Mouse (Mus musculus) midbrain, embryonic 14.5 days (tissue): ENCODE measurements around the gene Cald1. TPM values are rescaled to one million over a fixed set of nuclear protein-coding genes. Genes with fewer than 3 reads are reported as not detected.

Experiments used
- ATAC-seq: fragments of 200-750 bp; cut with Nextera tagmentation; 2 replicates; pipeline ENCODE4 v1.8.0; 2017; ENCODE audit warnings: moderate number of reproducible peaks, moderate library complexity; ENCODE audit not compliant: low FRiP score, low TSS enrichment
- DNase-seq: peaks from one replicate; pipeline ENCODE4 v3.0.0-alpha.2; 2015
- H3K27ac ChIP-seq: fragments of 300-500 bp; sonication (generic); replicated peaks from 2 replicates; pipeline ENCODE4 v1.5.1; 2014; ENCODE audit warnings: mild to moderate bottlenecking, low read depth, low read length, moderate library complexity
- H3K27me3 ChIP-seq: fragments of 300-500 bp; sonication (generic); 2 replicates; pipeline ENCODE4 v1.6.1; 2014; ENCODE audit warnings: low read length, control low read depth, mixed read lengths; ENCODE audit not compliant: control insufficient read depth, insufficient read depth
- H3K36me3 ChIP-seq: fragments of 300-500 bp; sonication (generic); 2 replicates; pipeline ENCODE4 v1.6.1; 2014; ENCODE audit warnings: low read length, control low read depth; ENCODE audit not compliant: control insufficient read depth, insufficient read depth
- H3K4me1 ChIP-seq: fragments of 300-500 bp; sonication (generic); 2 replicates; pipeline ENCODE4 v1.6.1; 2014; ENCODE audit warnings: mild to moderate bottlenecking, antibody characterized with exemption, low read length, control low read depth; ENCODE audit not compliant: control insufficient read depth, insufficient read depth
- H3K4me2 ChIP-seq: fragments of 300-500 bp; sonication (generic); 2 replicates; pipeline ENCODE4 v1.6.1; 2014; ENCODE audit warnings: mild to moderate bottlenecking, low read length, moderate library complexity
- H3K4me3 ChIP-seq: fragments of 300-500 bp; sonication (generic); replicated peaks from 2 replicates; pipeline ENCODE4 v1.5.1; 2014; ENCODE audit warnings: low read depth, low read length
- H3K9ac ChIP-seq: fragments of 300-500 bp; sonication (generic); replicated peaks from 2 replicates; pipeline ENCODE4 v1.6.1; 2014; ENCODE audit warnings: mild to moderate bottlenecking, low read length, moderate library complexity
- H3K9me3 ChIP-seq: fragments of 300-500 bp; sonication (generic); 2 replicates; pipeline ENCODE4 v1.6.1; 2016; ENCODE audit warnings: low read length, control low read depth, mixed read lengths; ENCODE audit not compliant: control insufficient read depth
- WGBS: fragments of 180-500 bp; shearing (Covaris S2); extraction: QIAGEN DNeasy Blood & Tissue Kit; methylation state at CpG from one replicate; pipeline ENCODE4 v1.1.7; 2014; 5-methylcytosine and 5-hydroxymethylcytosine counted together
- polyA plus RNA-seq: library from polyadenylated mRNA; unstranded; fragments of >200 nt; fragmentation: Nextera tagmentation; extraction: Ambion mirVana; gene quantifications from 2 replicates; pipeline ENCODE4 v1.2.1, GENCODE M21; 2014

The Cald1 gene
- polyA plus RNA-seq, 1 experiment from 2014 or later: 50.0 TPM

DNA sequence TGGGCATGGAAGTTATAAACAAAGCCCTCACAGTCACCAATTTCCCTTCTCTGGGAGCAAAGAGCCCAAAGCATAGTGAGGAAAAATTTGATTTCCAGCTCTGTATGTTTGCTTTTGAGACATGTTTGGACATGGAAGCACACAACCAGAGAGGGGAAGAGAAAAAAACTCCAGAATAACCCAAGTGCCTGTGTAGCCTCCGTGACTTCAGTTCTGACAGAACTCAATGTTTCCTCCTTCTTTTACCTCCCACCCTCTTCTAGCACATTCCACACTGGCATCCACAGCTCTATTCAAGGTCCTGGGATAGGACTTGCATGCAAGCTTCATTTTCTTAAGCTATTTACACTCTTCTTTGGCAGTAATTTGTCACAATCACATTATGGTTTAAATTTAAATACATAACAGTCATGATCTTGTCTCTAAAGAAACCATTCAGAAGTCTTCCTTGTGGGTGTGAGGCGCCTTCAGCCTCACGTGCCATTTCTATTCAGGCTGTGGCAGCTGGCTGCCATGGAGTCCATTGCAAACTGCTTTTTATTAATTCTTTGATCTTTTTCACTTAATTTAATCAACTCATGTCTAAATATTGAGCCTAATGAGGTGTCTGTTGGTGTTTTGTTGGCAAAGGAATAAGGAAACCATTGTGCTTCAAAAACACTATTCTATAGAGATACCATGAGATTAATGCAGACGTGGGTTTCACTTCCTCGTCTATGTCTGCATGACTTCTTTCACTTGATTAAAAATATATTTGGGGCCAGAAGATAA, 49.9 kb downstream of the Cald1 start:
- H3K9ac ChIP-seq: no peak overlapping the region
- no peaks in the 10 kb centered on the region for H3K4me1 ChIP-seq
- no peak for ATAC-seq
- WGBS: 59% methylated on average over 5 of the region's 5 CpGs
- no peak overlapping the region for H3K27ac ChIP-seq
- DNase-seq: no peak
- H3K9me3 ChIP-seq: no peaks in the 10 kb centered on the region
- no peak overlapping the region for H3K4me2 ChIP-seq
- H3K36me3 ChIP-seq: no peaks in the 10 kb centered on the region
- no peaks in the 10 kb centered on the region for H3K27me3 ChIP-seq
- no peak overlapping the region for H3K4me3 ChIP-seq

DNA sequence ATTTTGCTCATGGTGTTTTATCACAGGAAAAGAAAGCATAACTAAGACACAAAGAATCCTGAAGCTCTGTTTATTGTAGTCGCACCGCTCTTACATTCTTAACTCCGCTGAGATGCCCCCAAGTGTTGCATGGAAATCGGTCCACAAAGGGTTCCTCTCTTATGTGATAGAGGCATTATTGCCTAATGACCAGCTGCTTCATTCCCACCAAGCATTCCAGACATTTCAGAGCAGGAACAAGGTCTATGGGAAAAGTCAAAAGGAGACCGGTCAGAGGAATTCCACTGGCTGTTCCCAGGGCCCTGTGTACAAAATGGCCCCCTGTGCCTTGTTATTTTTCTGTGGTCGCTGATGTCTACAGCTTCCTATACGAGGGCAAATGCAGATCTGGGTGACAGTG, 53.0 kb downstream of the Cald1 start:
- H3K27ac ChIP-seq: no peak overlapping the region
- no peak overlapping the region for H3K9ac ChIP-seq
- H3K4me1 ChIP-seq: no peaks in the 10 kb centered on the region
- no peak overlapping the region for H3K4me2 ChIP-seq
- no peaks in the 10 kb centered on the region for H3K27me3 ChIP-seq
- ATAC-seq (no peak), DNase-seq (no peak)
- H3K9me3 ChIP-seq: no peaks in the 10 kb centered on the region
- no peak overlapping the region for H3K4me3 ChIP-seq
- no peaks in the 10 kb centered on the region for H3K36me3 ChIP-seq
- WGBS: 86% methylated on average over 7 of the region's 7 CpGs

DNA sequence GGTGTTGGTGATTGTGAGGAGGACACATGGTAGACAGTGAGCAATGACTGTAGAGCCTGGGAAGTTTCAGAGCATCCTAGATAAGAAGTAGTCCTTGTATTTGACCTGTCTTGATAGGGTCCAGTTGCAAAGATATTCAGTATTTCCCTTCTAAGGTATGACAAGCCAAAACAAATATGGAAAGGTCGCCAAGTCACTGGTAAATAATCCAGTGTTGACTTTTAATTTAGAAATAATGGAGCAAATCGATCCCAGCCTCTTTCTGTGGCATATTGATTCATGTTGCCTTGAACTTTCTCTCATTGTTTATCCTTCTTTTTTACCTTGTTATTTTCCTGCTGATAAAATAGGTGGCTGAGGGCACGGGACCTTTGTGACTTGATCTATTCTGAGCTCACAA, 57.4 kb downstream of the Cald1 start:
- H3K9me3 ChIP-seq: no peaks in the 10 kb centered on the region
- no peak overlapping the region for H3K27ac ChIP-seq
- no peak overlapping the region for H3K4me2 ChIP-seq
- no peak for ATAC-seq
- 79% methylated on average over 3 of the region's 3 CpGs for WGBS
- DNase-seq: no peak
- no peak overlapping the region for H3K4me3 ChIP-seq
- H3K27me3 ChIP-seq: no peaks in the 10 kb centered on the region
- no peaks in the 10 kb centered on the region for H3K36me3 ChIP-seq
- no peaks in the 10 kb centered on the region for H3K4me1 ChIP-seq
- H3K9ac ChIP-seq: no peak overlapping the region

DNA sequence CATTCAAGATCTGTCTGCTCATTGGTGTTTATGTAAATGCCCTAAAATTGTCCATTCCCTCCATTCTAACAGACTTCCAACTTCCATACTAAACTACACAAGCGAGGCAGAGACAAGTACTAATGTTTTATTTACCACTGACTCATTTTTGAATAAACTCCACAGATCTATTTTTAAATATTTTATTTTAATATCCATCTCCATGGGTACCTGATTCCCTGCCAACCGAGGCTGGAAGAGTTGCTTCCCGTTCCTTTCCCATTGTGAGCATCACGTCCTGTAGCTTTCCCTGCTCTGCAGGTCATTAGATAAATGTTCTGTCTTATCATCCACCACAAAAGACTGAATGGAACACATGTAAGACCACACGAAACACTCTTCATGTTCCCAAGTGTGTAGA, 60.5 kb downstream of the Cald1 start:
- no peak overlapping the region for H3K9ac ChIP-seq
- DNase-seq (no peak), ATAC-seq (no peak)
- 90% methylated on average over 5 of the region's 5 CpGs for WGBS
- H3K4me1 ChIP-seq: no peaks in the 10 kb centered on the region
- H3K4me2 ChIP-seq: no peak overlapping the region
- no peak overlapping the region for H3K4me3 ChIP-seq
- H3K9me3 ChIP-seq: no peaks in the 10 kb centered on the region
- H3K27ac ChIP-seq: no peak overlapping the region
- H3K36me3 ChIP-seq: no peaks in the 10 kb centered on the region
- H3K27me3 ChIP-seq: no peaks in the 10 kb centered on the region

DNA sequence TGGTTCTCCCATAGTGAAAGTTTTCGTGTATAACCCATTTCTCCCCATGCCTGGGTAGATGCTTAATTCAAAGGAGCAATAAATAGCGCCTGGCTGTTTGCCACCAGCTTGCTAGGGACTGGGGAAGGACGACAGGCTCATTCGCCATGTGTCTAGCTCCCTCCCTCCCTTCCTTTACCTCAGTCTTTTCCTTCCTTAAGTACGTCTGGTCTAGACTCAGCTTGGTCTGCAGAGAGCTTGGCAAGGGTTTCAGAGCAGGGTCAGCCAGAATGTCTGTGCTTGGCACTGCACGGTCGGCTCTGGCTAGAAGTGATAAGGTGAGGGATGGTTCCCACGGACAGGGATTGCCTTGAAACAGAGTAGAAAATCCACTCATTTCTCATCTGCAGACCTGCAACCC, 62.4 kb downstream of the Cald1 start:
- DNase-seq (peak; percentile 26), ATAC-seq (no peak)
- no peaks in the 10 kb centered on the region for H3K4me1 ChIP-seq
- no peak overlapping the region for H3K27ac ChIP-seq
- H3K27me3 ChIP-seq: no peaks in the 10 kb centered on the region
- WGBS: 54% methylated on average over 8 of the region's 8 CpGs
- no peak overlapping the region for H3K4me3 ChIP-seq
- H3K36me3 ChIP-seq: no peaks in the 10 kb centered on the region
- H3K9ac ChIP-seq: no peak overlapping the region
- no peaks in the 10 kb centered on the region for H3K9me3 ChIP-seq
- H3K4me2 ChIP-seq: no peak overlapping the region

DNA sequence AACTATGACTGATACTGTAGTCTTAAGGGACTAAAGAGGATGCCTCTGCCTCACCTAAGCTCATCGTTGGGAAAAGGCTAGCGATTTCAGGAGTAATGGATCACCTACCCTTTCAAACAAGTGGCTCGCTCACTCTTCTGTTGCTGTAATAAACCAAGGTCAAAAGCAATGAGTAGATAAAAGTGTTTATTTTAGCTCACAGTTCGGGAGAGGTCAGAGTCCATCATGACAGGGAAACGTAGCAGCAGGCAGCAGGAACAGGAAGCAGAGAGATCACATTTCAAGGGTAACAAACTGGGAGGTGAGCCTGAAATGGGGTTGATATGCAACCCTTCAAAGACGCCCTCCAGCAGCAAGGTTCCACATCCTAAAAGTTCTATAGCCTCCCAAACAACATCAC, 64.3 kb downstream of the Cald1 start:
- H3K9me3 ChIP-seq: no peaks in the 10 kb centered on the region
- no peaks in the 10 kb centered on the region for H3K4me1 ChIP-seq
- H3K9ac ChIP-seq: no peak overlapping the region
- H3K4me3 ChIP-seq: no peak overlapping the region
- H3K36me3 ChIP-seq: no peaks in the 10 kb centered on the region
- no peak overlapping the region for H3K4me2 ChIP-seq
- WGBS: 86% methylated on average over 6 of the region's 6 CpGs
- no peaks in the 10 kb centered on the region for H3K27me3 ChIP-seq
- H3K27ac ChIP-seq: no peak overlapping the region
- no peak for ATAC-seq
- DNase-seq: no peak

DNA sequence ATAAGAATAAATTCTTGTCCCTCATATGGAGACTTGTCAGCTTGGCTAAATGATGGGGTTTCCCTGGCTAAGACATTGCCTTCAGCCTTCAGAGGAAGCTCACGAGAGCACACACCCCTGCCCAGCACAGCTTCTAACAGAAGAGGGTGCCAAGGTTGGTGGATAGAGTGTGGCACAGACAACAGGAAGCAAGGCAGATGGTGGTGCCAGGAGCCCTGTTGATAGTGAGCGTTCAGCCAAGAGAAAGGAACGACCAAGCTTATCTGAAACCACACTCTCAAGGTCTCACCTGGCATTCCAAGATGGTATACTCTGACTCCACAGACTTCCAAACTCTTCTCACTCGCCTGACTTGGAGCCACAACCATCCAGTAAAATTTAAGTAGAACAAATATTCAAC, 66.0 kb downstream of the Cald1 start:
- Histone ChIP-seq H3K36me3 (no peaks in the 10 kb centered on the region), H3K4me2 (no peak overlapping the region), H3K27ac (no peak overlapping the region), H3K27me3 (no peaks in the 10 kb centered on the region), H3K4me1 (no peaks in the 10 kb centered on the region), H3K9ac (no peak overlapping the region), H3K4me3 (no peak overlapping the region), H3K9me3 (no peaks in the 10 kb centered on the region)
- ATAC-seq: no peak
- WGBS: 91% methylated on average over 4 of the region's 4 CpGs
- DNase-seq: no peak

DNA sequence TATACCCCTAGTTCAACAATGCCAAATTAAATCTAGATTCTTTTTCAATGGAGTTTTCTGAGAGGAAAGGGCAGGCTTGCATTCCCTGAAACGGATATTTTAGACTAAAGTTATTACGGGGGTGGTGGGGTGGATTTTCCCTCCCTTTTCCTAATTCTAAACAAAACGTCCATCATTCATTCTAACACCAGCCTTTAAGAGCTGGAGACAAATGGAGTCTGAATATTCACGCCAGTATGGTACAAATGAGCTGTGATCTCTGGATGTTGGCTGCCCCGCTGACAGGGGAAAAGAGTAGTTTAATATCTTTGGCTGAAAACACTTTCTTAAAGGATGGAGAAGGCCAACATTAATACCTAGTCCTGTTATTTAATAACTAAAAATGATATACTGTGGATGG, 66.4 kb downstream of the Cald1 start:
- no peaks in the 10 kb centered on the region for H3K4me1 ChIP-seq
- DNase-seq: no peak
- H3K4me3 ChIP-seq: no peak overlapping the region
- ATAC-seq: no peak
- H3K36me3 ChIP-seq: no peaks in the 10 kb centered on the region
- H3K27me3 ChIP-seq: no peaks in the 10 kb centered on the region
- H3K9me3 ChIP-seq: no peaks in the 10 kb centered on the region
- H3K27ac ChIP-seq: no peak overlapping the region
- no peak overlapping the region for H3K4me2 ChIP-seq
- WGBS: 78% methylated on average over 5 of the region's 5 CpGs
- H3K9ac ChIP-seq: no peak overlapping the region

DNA sequence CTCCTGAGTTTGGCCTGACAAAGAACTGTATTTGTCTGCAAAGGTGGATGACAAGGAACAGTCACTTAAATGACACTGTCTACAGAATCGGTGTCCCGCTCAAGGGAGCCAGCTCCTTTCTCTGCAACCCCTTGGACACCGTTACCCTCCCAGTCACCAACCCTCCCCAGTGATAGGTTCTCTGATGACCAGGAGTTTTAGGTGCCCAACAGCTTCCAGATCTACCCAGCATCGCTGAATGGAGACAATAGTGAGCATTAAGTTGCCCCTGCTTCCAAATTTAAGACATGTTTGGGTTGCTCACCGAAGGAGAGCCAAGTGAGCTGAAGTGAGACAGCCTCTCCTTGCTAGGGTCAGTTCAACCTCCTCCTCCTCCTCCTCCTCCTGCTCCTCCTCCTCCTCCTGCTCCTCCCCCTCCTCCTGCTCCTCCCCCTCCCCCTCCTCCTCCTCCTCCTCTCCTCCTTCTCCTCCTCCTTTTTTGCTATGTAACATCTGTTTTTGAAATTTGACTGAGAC, 70.5 kb downstream of the Cald1 start:
- Histone ChIP-seq H3K36me3 (no peaks in the 10 kb centered on the region), H3K4me2 (no peak overlapping the region), H3K27me3 (no peaks in the 10 kb centered on the region), H3K4me1 (no peaks in the 10 kb centered on the region), H3K4me3 (no peak overlapping the region), H3K9ac (no peak overlapping the region), H3K9me3 (no peaks in the 10 kb centered on the region), H3K27ac (no peak overlapping the region)
- no peak for ATAC-seq
- WGBS: 89% methylated on average over 5 of the region's 5 CpGs
- no peak for DNase-seq
